Mouse (Mus musculus): ENCODE data around the gene Kcnab3.
"Not testable (repeated sequence)": the region's sequence is repeated elsewhere in the genome, so short reads cannot be mapped to it uniquely, and the experiment has no call there.

Kcnab3 gene

GRCm38 (mm10) chr11:69325628-69326407, at the start of gene Kcnab3:
Gene Kcnab3, plus strand, starts transcription at chr11:69326258.
- DNase-seq (ENCODE audit: low spot score) = peak; percentile 87

- DNase-seq (ENCODE audit: low spot score) = no peak
Measured at GRCm38 (mm10) chr11:69277267-69277666, 48.8 kb upstream of the Kcnab3 start.

GRCm38 (mm10) chr11:69291111-69291510, 34.9 kb upstream of the Kcnab3 start:
- no peak for DNase-seq (ENCODE audit: low spot score)

- no peak for DNase-seq (ENCODE audit: low spot score)
Measured at GRCm38 (mm10) chr11:69295286-69295685, 30.8 kb upstream of the Kcnab3 start.

- DNase-seq (ENCODE audit: low spot score) = no peak
Measured at GRCm38 (mm10) chr11:69297799-69298198, 28.3 kb upstream of the Kcnab3 start.

GRCm38 (mm10) chr11:69298231-69298630, 27.8 kb upstream of the Kcnab3 start:
- DNase-seq (ENCODE audit: low spot score) = no peak

GRCm38 (mm10) chr11:69302817-69303216, 23.2 kb upstream of the Kcnab3 start:
- DNase-seq (ENCODE audit: low spot score) = no peak

GRCm38 (mm10) chr11:69305291-69305690, 20.8 kb upstream of the Kcnab3 start:
- DNase-seq (ENCODE audit: low spot score) = no peak

- DNase-seq (ENCODE audit: low spot score) = no peak
Measured at GRCm38 (mm10) chr11:69306039-69306438, 20.0 kb upstream of the Kcnab3 start.

- DNase-seq (ENCODE audit: low spot score) = no peak
Measured at GRCm38 (mm10) chr11:69311266-69311665, 14.8 kb upstream of the Kcnab3 start.

- DNase-seq (ENCODE audit: low spot score) = no peak
Measured at GRCm38 (mm10) chr11:69316361-69316760, 9.7 kb upstream of the Kcnab3 start.

GRCm38 (mm10) chr11:69318000-69318399, 8.1 kb upstream of the Kcnab3 start:
- DNase-seq (ENCODE audit: low spot score) = not testable (repeated sequence)

GRCm38 (mm10) chr11:69321580-69321979, 4.5 kb upstream of the Kcnab3 start:
- no peak for DNase-seq (ENCODE audit: low spot score)

GRCm38 (mm10) chr11:69322010-69322409, 4.0 kb upstream of the Kcnab3 start:
- DNase-seq (ENCODE audit: low spot score) = no peak

- DNase-seq (ENCODE audit: low spot score) = no peak
Measured at GRCm38 (mm10) chr11:69322693-69323471, 3.2 kb upstream of the Kcnab3 start.

GRCm38 (mm10) chr11:69323667-69324111, 2.4 kb upstream of the Kcnab3 start, which contains the start of the genes Cntrob and Trappc1:
Gene Cntrob, minus strand, starts transcription at chr11:69323775.
Gene Trappc1, plus strand, starts transcription at chr11:69323980.
- DNase-seq (ENCODE audit: low spot score) = peak; percentile 98

- DNase-seq (ENCODE audit: low spot score) = no peak
Measured at GRCm38 (mm10) chr11:69324749-69325148, 1.3 kb upstream of the Kcnab3 start.

- DNase-seq (ENCODE audit: low spot score) = no peak
Measured at GRCm38 (mm10) chr11:69326408-69327156, 524 bp downstream of the Kcnab3 start.

GRCm38 (mm10) chr11:69327157-69327442, 1.0 kb downstream of the Kcnab3 start:
- no peak for DNase-seq (ENCODE audit: low spot score)

GRCm38 (mm10) chr11:69327648-69328047, 1.6 kb downstream of the Kcnab3 start:
- no peak for DNase-seq (ENCODE audit: low spot score)

GRCm38 (mm10) chr11:69328517-69328916, 2.5 kb downstream of the Kcnab3 start:
- no peak for DNase-seq (ENCODE audit: low spot score)

- no peak for DNase-seq (ENCODE audit: low spot score)
Measured at GRCm38 (mm10) chr11:69331152-69331551, 5.1 kb downstream of the Kcnab3 start.
